Mouse (Mus musculus) C2C12 (cell line): ENCODE measurements around the gene Nxnl2.

Experiments used
- CEBPB ChIP-seq: IDR thresholded peaks from one replicate; pipeline ENCODE4 v1.6.1; 2011; ENCODE audit warnings: low read depth, mild to moderate bottlenecking, control low read depth, moderate library complexity
- CTCF ChIP-seq: IDR thresholded peaks from one replicate; pipeline ENCODE4 v1.5.1; 2011; ENCODE audit not compliant: control insufficient read depth, insufficient read depth, insufficient read length
- MAX ChIP-seq: IDR thresholded peaks from one replicate; pipeline ENCODE4 v1.6.1; 2011; ENCODE audit warnings: mild to moderate bottlenecking, control low read depth
- MYOD1 ChIP-seq: IDR thresholded peaks from one replicate; pipeline ENCODE4 v1.6.1; 2011; ENCODE audit warnings: low read depth; ENCODE audit not compliant: control insufficient read depth, insufficient read length

DNA sequence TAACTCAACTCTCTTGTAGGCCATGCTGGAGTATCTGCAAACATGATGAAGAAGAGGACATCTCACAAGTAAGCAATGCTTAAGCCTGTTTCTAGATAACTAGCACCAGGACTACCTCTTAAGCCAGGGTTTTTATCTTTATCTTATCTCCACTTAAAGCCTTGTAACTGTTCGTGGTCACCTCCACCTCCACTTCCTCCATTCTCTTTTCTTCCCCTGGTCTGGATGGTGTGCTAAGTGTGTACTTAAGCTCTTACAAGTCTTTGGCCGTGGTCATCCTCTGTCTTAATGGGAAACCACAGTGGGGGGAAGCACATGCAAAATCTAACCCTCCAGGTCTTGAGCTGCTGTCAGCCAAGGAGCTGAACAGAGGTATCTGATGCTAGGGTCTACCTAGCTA lies 42.9 kb upstream of the Nxnl2 start:
- TF ChIP-seq CTCF (no peak), MAX (no peak), MYOD1 (no peak), CEBPB (no peak)
